Mouse (Mus musculus) olfactory bulb, adult 2 months (tissue): ENCODE measurements around the gene Utrn.

Experiments used
- CTCF ChIP-seq: fragments of 200-500 bp; IDR thresholded peaks from 2 replicates; pipeline ENCODE4 v1.5.1; 2012; ENCODE audit warnings: low read depth, mild to moderate bottlenecking, low read length, moderate library complexity; ENCODE audit not compliant: insufficient read depth
- POLR2A ChIP-seq: fragments of 200-500 bp; IDR thresholded peaks from 2 replicates; pipeline ENCODE4 v1.6.1; 2012; ENCODE audit warnings: mild to moderate bottlenecking, low read depth, low read length, moderate library complexity; ENCODE audit not compliant: insufficient read depth

DNA sequence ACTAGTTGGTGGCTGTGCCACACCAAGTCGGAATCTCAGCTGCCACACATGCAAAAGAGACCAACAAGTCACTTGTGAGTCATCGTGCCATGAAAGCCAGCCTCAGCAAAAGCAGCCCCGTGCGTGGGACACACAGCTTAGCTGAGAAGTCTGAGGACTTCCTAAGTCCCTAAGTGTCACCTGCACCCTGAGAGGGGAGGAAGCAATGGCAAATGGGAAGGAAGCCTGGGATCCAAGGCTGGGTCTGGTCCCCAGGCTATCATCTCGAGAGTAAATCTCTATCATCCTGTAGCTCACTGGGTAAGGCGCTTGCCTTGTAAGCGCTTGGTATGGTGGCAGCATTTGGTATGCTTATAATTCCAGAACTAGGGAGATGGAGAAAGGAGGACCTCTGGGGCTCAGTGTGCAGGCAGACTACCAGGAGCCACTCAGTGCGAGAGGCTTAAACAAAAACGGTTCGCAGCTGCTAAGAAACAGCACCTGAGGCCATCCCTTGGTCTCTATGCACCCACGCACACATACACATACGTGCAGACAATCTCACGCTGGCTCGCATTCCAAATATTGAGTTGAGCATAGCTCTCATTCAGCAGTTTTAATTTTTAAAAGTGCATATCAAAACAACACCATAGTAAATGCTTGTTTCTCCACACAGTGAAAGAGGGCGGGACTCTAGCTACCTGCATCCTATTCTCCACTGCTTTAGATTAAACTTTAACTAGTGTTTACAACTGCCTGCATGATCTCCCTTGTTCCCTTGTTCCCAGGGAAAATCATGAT lies 16.6 kb downstream of the Utrn start:
- TF ChIP-seq CTCF: no peak
- TF ChIP-seq POLR2A: no peak
